Mouse (Mus musculus) common myeloid progenitor, adult 5-6 weeks (primary cell): ENCODE measurements around the gene Vav1. TPM values are rescaled to one million over a fixed set of nuclear protein-coding genes. Genes with fewer than 3 reads are reported as not detected.

Experiments
- ATAC-seq: replicated peaks from 2 replicates; pipeline ENCODE4 v1.8.0; 2016; ENCODE audit warnings: low read depth, mild to moderate bottlenecking, moderate TSS enrichment, inconsistent platforms; ENCODE audit not compliant: poor library complexity, severe bottlenecking
- total RNA-seq: library from RNA; stranded (forward); fragments of 200-1000, 187-1606 nt; gene quantifications from 2 replicates; pipeline ENCODE4 v1.2.3, GENCODE M21; 2017

Vav1 gene
- 182 and 183 TPM in 2 replicates for total RNA-seq

- peak; percentile 60 for ATAC-seq
These were observed at the start of gene Vav1 for GRCm38 (mm10) chr17:57278943-57279590. Gene Vav1 (plus strand): TSS chr17:57279100.

- no peak for ATAC-seq
These were observed 48.8 kb upstream of the Vav1 start for GRCm38 (mm10) chr17:57229851-57230727.

GRCm38 (mm10) chr17:57230728-57231125, 48.2 kb upstream of the Vav1 start:
- 0 out of 2 replicates have a peak, but pooled peaks have one; percentile 26 for ATAC-seq

- peak; percentile 15; the same call in 1 of the 2 replicates for ATAC-seq
These were observed 47.6 kb upstream of the Vav1 start for GRCm38 (mm10) chr17:57231321-57231771.

- ATAC-seq = no peak
These were observed 46.7 kb upstream of the Vav1 start for GRCm38 (mm10) chr17:57232200-57232599.

- ATAC-seq = no peak
These were observed 45.9 kb upstream of the Vav1 start for GRCm38 (mm10) chr17:57233038-57233437.

GRCm38 (mm10) chr17:57234254-57234928, 44.5 kb upstream of the Vav1 start:
- ATAC-seq = no peak

GRCm38 (mm10) chr17:57235803-57236202, 43.1 kb upstream of the Vav1 start:
- no peak for ATAC-seq

- no peak for ATAC-seq
These were observed 41.7 kb upstream of the Vav1 start for GRCm38 (mm10) chr17:57237181-57237580.

GRCm38 (mm10) chr17:57243650-57244370, 35.1 kb upstream of the Vav1 start:
- ATAC-seq = no peak

GRCm38 (mm10) chr17:57245311-57245929, 33.5 kb upstream of the Vav1 start:
- ATAC-seq = no peak

GRCm38 (mm10) chr17:57246663-57247392, 32.1 kb upstream of the Vav1 start:
- no peak for ATAC-seq

- peak; percentile 68 for ATAC-seq
These were observed 31.3 kb upstream of the Vav1 start for GRCm38 (mm10) chr17:57247393-57248200.

- ATAC-seq = peak; percentile 59
These were observed 30.6 kb upstream of the Vav1 start, which contains the start of gene Gpr108 for GRCm38 (mm10) chr17:57248201-57248699. Gene Gpr108 (minus strand): TSS chr17:57248446.

GRCm38 (mm10) chr17:57248771-57249170, 30.1 kb upstream of the Vav1 start:
- no peak for ATAC-seq

- peak; percentile 46 for ATAC-seq
These were observed 29.4 kb upstream of the Vav1 start, which contains the start of gene Trip10 for GRCm38 (mm10) chr17:57249186-57250181. Gene Trip10 (plus strand): TSS chr17:57249455.
